Mouse (Mus musculus) left cerebral cortex, adult 8-10 months (tissue): ENCODE measurements around the gene Ift43. TPM values are rescaled to one million over a fixed set of nuclear protein-coding genes. Genes with fewer than 3 reads are reported as not detected.
A peak's percentile ranks its signal among the peaks of the same experiment; 100 is the strongest.

ENCODE experiments used
- DNase-seq, 2 experiments: peaks; one replicate each; pipeline ENCODE4 v3.0.0; 2022; ENCODE audit warnings: low spot score in 2 of 2
- total RNA-seq, 4 experiments: library from RNA; stranded (reverse); gene quantifications; 2 replicates each; pipeline ENCODE4 v1.2.4; 2022

Gene Ift43
- total RNA-seq, 4 experiments from 2014 or later, result 13.8 to 16.1 (median 15.1) TPM

DNA sequence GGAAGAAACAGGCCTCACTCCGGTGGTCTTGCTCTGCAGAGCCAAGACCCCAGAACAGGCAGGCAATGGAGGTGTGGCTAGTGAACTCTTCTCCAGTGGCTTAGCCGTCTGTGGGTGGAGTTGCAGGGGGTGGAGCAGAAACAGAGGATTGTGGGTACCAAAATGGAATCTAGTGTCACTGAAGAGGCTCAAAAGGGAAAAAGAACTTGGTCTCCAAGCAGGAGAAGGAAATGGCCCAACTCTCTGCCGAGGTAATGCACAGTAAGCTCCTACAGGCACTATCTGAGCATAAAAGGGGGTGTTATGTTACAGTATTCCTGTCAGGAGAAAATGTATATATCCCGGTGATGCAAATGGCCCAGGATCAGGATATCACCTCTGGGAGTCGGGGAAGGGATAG is 86.9 kb downstream of the Ift43 start:
- no peak for DNase-seq

DNA sequence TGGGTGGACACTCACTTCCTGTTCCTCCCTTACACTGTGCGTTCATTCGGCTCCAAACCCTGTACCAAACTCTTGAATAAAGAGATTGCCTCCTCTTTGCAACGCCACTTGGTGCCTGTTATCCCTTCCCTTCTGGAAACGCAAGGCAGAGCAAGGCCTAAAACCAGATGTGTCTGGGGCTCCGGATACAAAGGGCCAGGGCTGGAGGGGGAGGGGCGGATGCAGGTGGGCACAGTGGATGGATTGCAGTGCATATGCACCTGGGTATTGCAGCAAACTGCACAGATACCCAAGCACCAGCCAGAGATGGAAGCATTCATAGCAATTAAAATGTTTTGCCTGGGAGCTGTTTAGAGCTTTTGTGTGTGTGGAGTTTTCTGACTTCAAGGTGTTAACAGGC is 91.0 kb downstream of the Ift43 start:
- DNase-seq, result no peak

DNA sequence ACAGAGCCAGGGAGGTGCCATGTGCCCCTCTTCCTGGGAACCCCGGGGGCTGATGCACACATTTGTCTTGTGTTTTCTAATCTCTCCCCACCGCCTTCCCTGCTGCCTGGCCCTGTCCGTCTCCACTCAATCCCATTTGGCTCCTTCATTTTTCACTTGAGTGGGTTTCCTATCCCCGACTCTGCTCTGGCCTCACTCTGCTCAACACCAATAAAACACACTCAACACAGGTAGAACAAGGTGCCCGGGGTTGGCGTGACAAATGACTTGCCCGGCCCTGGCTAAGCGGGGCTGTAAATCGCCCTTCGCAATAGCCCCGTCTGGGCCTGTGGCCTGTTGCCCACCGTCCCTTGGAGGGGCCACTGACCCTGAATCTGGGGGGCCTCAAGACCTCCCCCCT is 92.0 kb downstream of the Ift43 start:
- no peak for DNase-seq

GRCm38 (mm10) chr12:86175476-86175942 is 93.2 kb downstream of the Ift43 start:
- DNase-seq, result no peak

GRCm38 (mm10) chr12:86176675-86177339 is 94.5 kb downstream of the Ift43 start:
- DNase-seq, result no peak

- no peak for DNase-seq
Observed at GRCm38 (mm10) chr12:86179266-86179665, 96.9 kb downstream of the Ift43 start.

- DNase-seq, result no peak
Observed at GRCm38 (mm10) chr12:86181320-86181751, 99.0 kb downstream of the Ift43 start.

- no peak for DNase-seq
Observed at GRCm38 (mm10) chr12:86181879-86182278, 99.5 kb downstream of the Ift43 start.

- DNase-seq, result no peak
Observed at GRCm38 (mm10) chr12:86182414-86182813, 100.1 kb downstream of the Ift43 start.

DNA sequence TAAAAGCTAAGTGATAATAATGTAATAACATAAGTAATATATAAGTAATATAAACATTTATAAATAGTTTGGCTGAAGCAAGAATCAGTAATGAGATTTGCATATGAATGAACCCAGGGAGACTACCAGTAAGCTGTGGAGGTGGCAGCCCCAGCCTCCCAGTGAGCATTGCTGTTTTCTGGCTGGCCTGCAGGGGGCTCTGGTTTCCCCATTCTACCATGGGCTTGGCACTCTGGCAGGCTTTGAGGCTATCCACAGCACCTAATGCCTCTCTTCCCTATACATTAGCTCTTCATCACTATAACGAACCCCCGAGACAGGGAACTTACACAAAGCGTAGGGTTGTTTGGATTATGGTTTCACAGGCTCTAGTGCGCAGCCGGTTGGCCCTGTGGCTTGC is 105.8 kb downstream of the Ift43 start:
- no peak for DNase-seq

DNA sequence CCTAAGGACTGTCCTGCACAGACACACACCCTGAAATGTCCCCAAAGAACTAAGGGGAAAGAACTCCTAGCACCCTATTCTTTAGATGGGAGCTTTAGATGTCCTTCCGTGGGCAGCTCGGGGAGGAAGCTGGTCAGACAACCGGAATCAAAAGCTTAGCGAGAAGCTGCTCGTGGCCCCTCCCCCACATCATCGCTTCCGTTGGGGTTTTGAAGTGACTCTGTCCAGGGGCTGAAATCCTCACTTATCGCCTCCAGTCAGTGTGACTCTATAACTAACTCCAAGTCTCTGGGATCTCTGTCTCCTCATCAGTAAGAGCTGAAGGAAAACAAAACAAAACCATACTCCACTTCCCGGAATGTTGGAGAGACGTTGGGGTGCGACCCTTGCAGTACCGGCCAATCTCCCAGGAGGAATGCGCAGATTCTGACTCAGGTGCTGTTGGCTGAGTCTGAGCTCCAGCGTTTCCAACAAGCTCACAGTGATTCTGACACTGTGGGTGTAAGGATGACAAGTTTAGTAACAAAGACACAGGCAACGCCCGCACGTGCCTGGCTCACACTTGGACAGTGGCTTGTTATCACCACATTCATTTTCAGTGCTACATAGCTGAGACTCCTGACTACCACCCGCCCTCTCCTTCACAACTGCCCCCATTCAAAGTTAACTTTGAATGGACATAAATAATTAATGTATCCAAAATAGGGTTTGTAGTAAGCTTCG is 107.4 kb downstream of the Ift43 start:
- DNase-seq, result peak in 1 of 2 experiments; percentile 66

DNA sequence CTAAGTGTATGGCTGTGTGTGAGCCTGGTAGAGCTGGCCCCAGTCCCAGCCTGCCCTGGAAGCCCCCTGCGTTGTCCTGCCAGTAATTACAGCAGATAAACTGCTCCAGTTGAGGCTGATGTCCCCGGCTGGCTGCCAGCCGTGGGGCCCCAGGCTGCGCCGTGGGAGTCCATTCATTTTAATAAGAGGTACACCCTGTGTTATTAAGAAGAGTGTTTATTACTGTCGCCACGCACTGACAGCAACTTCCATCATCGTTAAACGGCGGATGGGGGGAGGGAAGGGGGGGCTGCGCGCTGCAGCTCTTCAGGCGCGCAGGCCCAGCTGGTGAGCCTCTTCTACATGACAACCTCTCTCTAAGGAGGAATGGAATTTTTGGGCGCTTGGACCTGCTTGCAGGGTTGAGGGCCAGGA is 109.7 kb downstream of the Ift43 start:
- no peak for DNase-seq

DNA sequence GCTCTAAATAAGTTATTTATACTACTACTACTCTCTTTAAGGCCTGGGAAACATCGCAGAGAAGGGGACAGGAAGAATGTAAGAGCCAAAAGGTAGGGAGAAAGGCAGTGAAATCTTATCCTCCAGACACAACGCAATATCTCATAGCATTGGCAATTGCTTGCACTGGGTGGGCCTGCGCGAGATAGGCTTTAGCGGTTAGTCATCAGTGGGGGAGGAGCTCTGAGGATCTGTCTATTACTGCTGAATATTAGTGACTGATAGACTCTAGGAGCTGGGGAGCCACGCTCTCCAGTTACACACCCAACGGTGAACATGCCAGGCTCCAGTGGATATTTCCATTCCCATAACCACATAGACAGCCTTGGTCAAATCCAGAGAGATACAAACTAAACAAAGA is 114.6 kb downstream of the Ift43 start:
- DNase-seq, result no peak

DNA sequence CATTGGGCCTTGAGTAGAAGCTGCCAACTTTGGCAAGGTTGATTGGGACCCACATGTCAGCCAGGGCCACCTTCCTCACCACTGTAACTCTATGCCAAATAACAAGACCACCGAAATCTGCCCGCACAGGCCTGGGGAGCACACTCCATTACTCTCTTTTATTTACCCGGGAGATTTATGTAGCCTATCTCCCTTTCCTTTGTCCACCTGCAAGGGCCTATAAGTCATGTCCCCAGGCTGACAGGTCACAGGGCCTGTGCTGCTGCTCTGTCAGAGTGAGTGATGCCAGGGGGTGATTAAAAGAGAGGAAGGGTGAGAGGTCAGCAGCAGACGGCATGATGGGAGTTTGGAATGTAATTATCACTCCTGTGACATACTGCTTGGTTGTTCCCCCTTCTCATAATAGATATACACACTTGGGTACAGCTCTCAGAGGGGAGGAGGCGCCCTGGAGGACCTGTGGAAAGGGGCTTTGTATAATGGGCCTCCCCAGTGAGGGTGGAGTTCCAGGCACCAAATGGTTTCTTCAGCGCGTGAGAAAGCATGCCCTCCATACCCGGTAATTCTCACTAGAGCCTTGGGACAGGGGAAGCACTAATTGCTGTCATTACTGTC is 121.2 kb downstream of the Ift43 start:
- DNase-seq, result no peak

- no peak for DNase-seq
Observed at GRCm38 (mm10) chr12:86211099-86211520, 128.8 kb downstream of the Ift43 start.

Other genes starting within 250 kb of the Ift43 start
- gene Tgfb3, start 3.5 kb upstream of the Ift43 start, total RNA-seq, result 10 to 100 TPM; 13.9 to 14.8 (median 14.2) TPM
- gene Gpatch2l, start 159.3 kb downstream of the Ift43 start, total RNA-seq, result 10 to 100 TPM; 34.1 to 37.5 (median 36.1) TPM